Mouse (Mus musculus) ES-E14 (cell line): ENCODE data around the gene Aldh1l1.

Experiments used
- HCFC1 ChIP-seq: IDR thresholded peaks from 2 replicates; pipeline ENCODE4 v1.6.1; 2012; ENCODE audit warnings: low read length, inconsistent platforms, borderline replicate concordance; ENCODE audit not compliant: insufficient read depth
- MAFK ChIP-seq: IDR thresholded peaks from 2 replicates; pipeline ENCODE4 v1.6.1; 2014; ENCODE audit warnings: mild to moderate bottlenecking, low read depth, low read length, inconsistent platforms; ENCODE audit not compliant: insufficient read depth
- ZC3H11A ChIP-seq: IDR thresholded peaks from 2 replicates; pipeline ENCODE4 v1.6.1; 2012; ENCODE audit warnings: low read depth, mild to moderate bottlenecking, inconsistent platforms, low read length, borderline replicate concordance

DNA sequence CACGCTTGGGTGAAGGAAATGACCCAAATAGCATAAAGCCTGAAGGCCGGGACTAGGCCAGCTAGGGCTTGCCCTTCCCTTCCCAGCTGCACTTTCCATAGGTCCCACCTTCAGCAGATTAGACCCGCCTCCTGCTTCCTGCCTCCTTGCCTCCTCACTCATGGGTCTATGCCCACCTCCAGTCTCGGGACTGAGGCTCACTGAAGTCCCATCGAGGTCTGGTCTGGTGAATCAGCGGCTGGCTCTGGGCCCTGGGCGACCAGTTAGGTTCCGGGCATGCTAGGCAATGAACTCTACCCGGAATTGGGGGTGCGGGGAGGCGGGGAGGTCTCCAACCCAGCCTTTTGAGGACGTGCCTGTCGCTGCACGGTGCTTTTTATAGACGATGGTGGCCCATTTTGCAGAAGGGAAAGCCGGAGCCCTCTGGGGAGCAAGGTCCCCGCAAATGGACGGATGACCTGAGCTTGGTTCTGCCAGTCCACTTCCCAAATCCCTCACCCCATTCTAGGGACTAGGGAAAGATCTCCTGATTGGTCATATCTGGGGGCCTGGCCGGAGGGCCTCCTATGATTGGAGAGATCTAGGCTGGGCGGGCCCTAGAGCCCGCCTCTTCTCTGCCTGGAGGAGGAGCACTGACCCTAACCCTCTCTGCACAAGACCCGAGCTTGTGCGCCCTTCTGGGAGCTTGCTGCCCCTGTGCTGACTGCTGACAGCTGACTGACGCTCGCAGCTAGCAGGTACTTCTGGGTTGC is 64.1 kb downstream of the Aldh1l1 start:
- TF ChIP-seq ZC3H11A (no peak), HCFC1 (no peak), MAFK (no peak)
